Mouse (Mus musculus): ENCODE measurements around the gene Pcdh10.

Gene Pcdh10

GRCm38 (mm10) chr3:45379972-45380761 is 2.0 kb downstream of the Pcdh10 start:
- TF ChIP-seq NANOG (IDR thresholded peaks at IDR 0.05; ENCODE audit: borderline replicate concordance, low read length): no peak
- no peak for TF ChIP-seq CTCF (conservative IDR thresholded peaks at IDR 0.05; ENCODE audit: low read length)
- TF ChIP-seq POU5F1 (IDR thresholded peaks at IDR 0.05; ENCODE audit: borderline replicate concordance, low read length): no peak
- peak overlapping the region; percentile 73 for H3K4me3 ChIP-seq (replicated peaks; ENCODE audit: low read length)
- H3K4me1 ChIP-seq (replicated peaks; ENCODE audit: low read depth, low read length): peaks cover 55% of the 10 kb centered on the region
- H3K9me3 ChIP-seq (ENCODE audit: low read length): no peaks in the 10 kb centered on the region
- no peaks in the 10 kb centered on the region for H3K36me3 ChIP-seq (ENCODE audit: insufficient read depth, low read length)
- H3K27me3 ChIP-seq (ENCODE audit: insufficient read depth, low read length): peaks cover 74% of the 10 kb centered on the region

- TF ChIP-seq CTCF (conservative IDR thresholded peaks at IDR 0.05; ENCODE audit: low read length): no peak
- peaks cover 67% of the 10 kb centered on the region for H3K27me3 ChIP-seq (ENCODE audit: insufficient read depth, low read length)
- peak overlapping the region; percentile 73 for H3K4me3 ChIP-seq (replicated peaks; ENCODE audit: low read length)
- H3K4me1 ChIP-seq (replicated peaks; ENCODE audit: low read depth, low read length): peaks cover 50% of the 10 kb centered on the region
- no peaks in the 10 kb centered on the region for H3K9me3 ChIP-seq (ENCODE audit: low read length)
- H3K36me3 ChIP-seq (ENCODE audit: insufficient read depth, low read length): no peaks in the 10 kb centered on the region
Measured at GRCm38 (mm10) chr3:45380811-45381761, 2.9 kb downstream of the Pcdh10 start.

GRCm38 (mm10) chr3:45382032-45382755 is 4.0 kb downstream of the Pcdh10 start:
- Histone ChIP-seq H3K36me3 (ENCODE audit: insufficient read depth, low read length) (no peaks in the 10 kb centered on the region), H3K9me3 (ENCODE audit: low read length) (no peaks in the 10 kb centered on the region), H3K4me1 (replicated peaks; ENCODE audit: low read depth, low read length) (peaks cover 41% of the 10 kb centered on the region), H3K4me3 (replicated peaks; ENCODE audit: low read length) (peak overlapping the region; percentile 73; the same call in 1 of the 2 replicates), H3K27me3 (ENCODE audit: insufficient read depth, low read length) (peaks cover 57% of the 10 kb centered on the region)
- no peak for TF ChIP-seq CTCF (conservative IDR thresholded peaks at IDR 0.05; ENCODE audit: low read length)
- TF ChIP-seq POU5F1 (IDR thresholded peaks at IDR 0.05; ENCODE audit: borderline replicate concordance, low read length): no peak
- TF ChIP-seq NANOG (IDR thresholded peaks at IDR 0.05; ENCODE audit: borderline replicate concordance, low read length): no peak

- TF ChIP-seq NANOG (IDR thresholded peaks at IDR 0.05; ENCODE audit: borderline replicate concordance, low read length): no peak
- TF ChIP-seq POU5F1 (IDR thresholded peaks at IDR 0.05; ENCODE audit: borderline replicate concordance, low read length): no peak
- TF ChIP-seq CTCF (conservative IDR thresholded peaks at IDR 0.05; ENCODE audit: low read length): no peak
- Histone ChIP-seq H3K36me3 (ENCODE audit: insufficient read depth, low read length) (no peaks in the 10 kb centered on the region), H3K27me3 (ENCODE audit: insufficient read depth, low read length) (peaks cover 42% of the 10 kb centered on the region), H3K4me3 (replicated peaks; ENCODE audit: low read length) (no peak overlapping the region), H3K9me3 (ENCODE audit: low read length) (no peaks in the 10 kb centered on the region), H3K4me1 (replicated peaks; ENCODE audit: low read depth, low read length) (peaks cover 28% of the 10 kb centered on the region)
Measured at GRCm38 (mm10) chr3:45383831-45384230, 5.6 kb downstream of the Pcdh10 start.

- Histone ChIP-seq H3K4me3 (replicated peaks; ENCODE audit: low read length) (no peak overlapping the region), H3K27me3 (ENCODE audit: insufficient read depth, low read length) (peaks cover 30% of the 10 kb centered on the region), H3K4me1 (replicated peaks; ENCODE audit: low read depth, low read length) (peaks cover 17% of the 10 kb centered on the region), H3K9me3 (ENCODE audit: low read length) (no peaks in the 10 kb centered on the region), H3K36me3 (ENCODE audit: insufficient read depth, low read length) (no peaks in the 10 kb centered on the region)
- TF ChIP-seq CTCF (conservative IDR thresholded peaks at IDR 0.05; ENCODE audit: low read length): no peak
- TF ChIP-seq POU5F1 (IDR thresholded peaks at IDR 0.05; ENCODE audit: borderline replicate concordance, low read length): no peak
- TF ChIP-seq NANOG (IDR thresholded peaks at IDR 0.05; ENCODE audit: borderline replicate concordance, low read length): no peak
Measured at GRCm38 (mm10) chr3:45385028-45385427, 6.8 kb downstream of the Pcdh10 start.

GRCm38 (mm10) chr3:45385451-45385850 is 7.3 kb downstream of the Pcdh10 start:
- Histone ChIP-seq H3K9me3 (ENCODE audit: low read length) (no peaks in the 10 kb centered on the region), H3K4me3 (replicated peaks; ENCODE audit: low read length) (no peak overlapping the region), H3K4me1 (replicated peaks; ENCODE audit: low read depth, low read length) (peaks cover 13% of the 10 kb centered on the region), H3K27me3 (ENCODE audit: insufficient read depth, low read length) (peaks cover 26% of the 10 kb centered on the region), H3K36me3 (ENCODE audit: insufficient read depth, low read length) (no peaks in the 10 kb centered on the region)
- TF ChIP-seq CTCF (conservative IDR thresholded peaks at IDR 0.05; ENCODE audit: low read length) (no peak), NANOG (IDR thresholded peaks at IDR 0.05; ENCODE audit: borderline replicate concordance, low read length) (no peak), POU5F1 (IDR thresholded peaks at IDR 0.05; ENCODE audit: borderline replicate concordance, low read length) (no peak)

GRCm38 (mm10) chr3:45386512-45386911 is 8.3 kb downstream of the Pcdh10 start:
- Histone ChIP-seq H3K4me3 (replicated peaks; ENCODE audit: low read length) (no peak overlapping the region), H3K9me3 (ENCODE audit: low read length) (no peaks in the 10 kb centered on the region), H3K36me3 (ENCODE audit: insufficient read depth, low read length) (no peaks in the 10 kb centered on the region), H3K4me1 (replicated peaks; ENCODE audit: low read depth, low read length) (peaks cover 6% of the 10 kb centered on the region; the same call in 1 of the 2 replicates), H3K27me3 (ENCODE audit: insufficient read depth, low read length) (peaks cover 15% of the 10 kb centered on the region)
- TF ChIP-seq NANOG (IDR thresholded peaks at IDR 0.05; ENCODE audit: borderline replicate concordance, low read length) (no peak), CTCF (conservative IDR thresholded peaks at IDR 0.05; ENCODE audit: low read length) (no peak), POU5F1 (IDR thresholded peaks at IDR 0.05; ENCODE audit: borderline replicate concordance, low read length) (no peak)

GRCm38 (mm10) chr3:45397101-45397500 is 18.9 kb downstream of the Pcdh10 start:
- H3K27me3 ChIP-seq (ENCODE audit: insufficient read depth, low read length): no peaks in the 10 kb centered on the region
- no peak overlapping the region for H3K4me3 ChIP-seq (replicated peaks; ENCODE audit: low read length)
- H3K4me1 ChIP-seq (replicated peaks; ENCODE audit: low read depth, low read length): no peaks in the 10 kb centered on the region
- no peak for TF ChIP-seq NANOG (IDR thresholded peaks at IDR 0.05; ENCODE audit: borderline replicate concordance, low read length)
- no peak for TF ChIP-seq CTCF (conservative IDR thresholded peaks at IDR 0.05; ENCODE audit: low read length)
- TF ChIP-seq POU5F1 (IDR thresholded peaks at IDR 0.05; ENCODE audit: borderline replicate concordance, low read length): no peak
- no peaks in the 10 kb centered on the region for H3K36me3 ChIP-seq (ENCODE audit: insufficient read depth, low read length)
- H3K9me3 ChIP-seq (ENCODE audit: low read length): no peaks in the 10 kb centered on the region

Data from E14TG2a.4 (cell line).